Mouse (Mus musculus) thymus, adult 18-20 months (tissue): ENCODE results near the gene Hspa5.
"Not testable (repeated sequence)": the region's sequence is repeated elsewhere in the genome, so short reads cannot be mapped to it uniquely, and the experiment has no call there.

ENCODE experiments used
- DNase-seq, 2 experiments: peaks; one replicate each; pipeline ENCODE4 v3.0.0; 2022; ENCODE audit warnings: mixed read lengths in 2 of 2

Gene Hspa5

GRCm38 (mm10) chr2:34772252-34773235 lies 774 bp downstream of the Hspa5 start:
- no peak for DNase-seq

- DNase-seq, result no peak
Observed at GRCm38 (mm10) chr2:34773673-34774072, 1.9 kb downstream of the Hspa5 start.

- no peak for DNase-seq
Observed at GRCm38 (mm10) chr2:34774493-34774892, 2.7 kb downstream of the Hspa5 start.

GRCm38 (mm10) chr2:34777237-34777868 lies 5.6 kb downstream of the Hspa5 start:
- DNase-seq, result no peak

- DNase-seq, result no peak
Observed at GRCm38 (mm10) chr2:34783064-34784020, 11.6 kb downstream of the Hspa5 start.

- DNase-seq, result peak; percentile 15 to 23
Observed at GRCm38 (mm10) chr2:34784085-34784484, 12.3 kb downstream of the Hspa5 start.

- DNase-seq, result peak; percentile 42 to 71
Observed at GRCm38 (mm10) chr2:34790282-34790681, 18.5 kb downstream of the Hspa5 start.

- not testable (repeated sequence) for DNase-seq
Observed at GRCm38 (mm10) chr2:34792543-34792942, 20.8 kb downstream of the Hspa5 start.

- no peak for DNase-seq
Observed at GRCm38 (mm10) chr2:34794511-34794910, 22.7 kb downstream of the Hspa5 start.

- DNase-seq, result no peak
Observed at GRCm38 (mm10) chr2:34795426-34795825, 23.7 kb downstream of the Hspa5 start.

- DNase-seq, result peak; percentile 80 to 86
Observed at GRCm38 (mm10) chr2:34799357-34800256, 27.8 kb downstream of the Hspa5 start, which contains the start of gene Rabepk. Gene Rabepk (minus strand): TSS chr2:34799912.

- no peak for DNase-seq
Observed at GRCm38 (mm10) chr2:34800371-34800770, 28.6 kb downstream of the Hspa5 start.

GRCm38 (mm10) chr2:34801516-34802482 lies 30.0 kb downstream of the Hspa5 start:
- peak; percentile 94 to 97 for DNase-seq

- DNase-seq, result peak; percentile 18 to 51
Observed at GRCm38 (mm10) chr2:34802565-34803245, 30.9 kb downstream of the Hspa5 start.

GRCm38 (mm10) chr2:34803746-34804145 lies 32.0 kb downstream of the Hspa5 start:
- DNase-seq, result no peak

GRCm38 (mm10) chr2:34804172-34804571 lies 32.4 kb downstream of the Hspa5 start:
- DNase-seq, result no peak

- DNase-seq, result no peak
Observed at GRCm38 (mm10) chr2:34804815-34805214, 33.0 kb downstream of the Hspa5 start.

GRCm38 (mm10) chr2:34805364-34805950 lies 33.7 kb downstream of the Hspa5 start:
- no peak for DNase-seq

- no peak for DNase-seq
Observed at GRCm38 (mm10) chr2:34808057-34808456, 36.3 kb downstream of the Hspa5 start.
